Mouse (Mus musculus) megakaryocyte, embryonic 14.5 days (primary cell): ENCODE measurements at regions not wholly inside any gene's neighbourhood (a gene's known extent, or its start where the extent isn't known, plus 50 kb on each side); places are given as distances from the start of the nearest gene placed in this dataset.

Experiments used
- H3K27me3 ChIP-seq: replicated peaks from 2 replicates; pipeline ENCODE3; 2012; ENCODE audit warnings: inconsistent platforms
- H3K36me3 ChIP-seq: replicated peaks from 2 replicates; pipeline ENCODE3; 2012; ENCODE audit warnings: low read length, inconsistent platforms, mixed read lengths
- H3K4me1 ChIP-seq: 2 replicates; pipeline ENCODE4 v1.6.1; 2012; ENCODE audit warnings: inconsistent platforms
- H3K4me3 ChIP-seq: replicated peaks from 2 replicates; pipeline ENCODE3; 2012; ENCODE audit warnings: moderate library complexity, mild to moderate bottlenecking, inconsistent platforms
- H3K9me3 ChIP-seq: 2 replicates; pipeline ENCODE4 v1.6.1; 2012; ENCODE audit warnings: inconsistent platforms
- FLI1 ChIP-seq: IDR thresholded peaks from 2 replicates; pipeline ENCODE4 v1.6.1; 2012; ENCODE audit warnings: low read length, inconsistent platforms, mixed read lengths
- GATA1 ChIP-seq: IDR thresholded peaks from 3 replicates; pipeline ENCODE4 v1.6.1; 2012; ENCODE audit warnings: mixed read lengths, low read length, inconsistent platforms, borderline replicate concordance

DNA sequence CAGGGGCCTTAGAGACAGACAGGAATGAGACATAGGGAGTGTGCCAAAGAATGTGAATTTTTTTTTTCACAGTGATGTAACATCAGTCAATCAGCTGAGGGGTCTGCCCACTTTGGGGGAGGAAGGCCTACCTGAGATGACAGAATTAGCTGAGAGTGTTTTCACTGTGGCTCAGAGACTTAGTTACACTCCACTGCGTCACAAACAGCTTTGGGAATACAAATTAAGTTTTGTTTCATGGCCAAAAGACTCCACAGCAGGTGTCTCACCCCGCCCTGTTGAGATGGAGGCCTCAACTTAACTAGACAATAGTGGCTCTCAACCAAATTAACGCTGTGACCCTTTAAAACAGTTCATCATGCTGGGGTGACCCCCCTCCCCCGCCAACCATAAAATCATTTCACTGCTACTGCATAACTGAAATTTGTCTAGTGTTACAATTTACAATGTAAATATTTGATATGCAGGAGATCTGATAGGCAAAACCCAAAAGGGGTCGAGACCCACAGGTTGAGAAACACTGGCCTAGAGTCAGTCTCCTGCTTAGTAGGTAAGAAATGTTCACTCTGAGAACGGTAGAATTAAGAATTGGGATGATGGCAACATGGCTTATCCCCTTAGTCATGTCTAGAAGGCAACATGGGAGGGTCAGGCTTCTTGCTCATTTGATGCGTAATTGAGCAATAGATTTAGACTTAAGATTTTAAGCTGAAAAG, 184.3 kb downstream of the Katnal1 start:
- Histone ChIP-seq H3K4me3 (no peak overlapping the region), H3K36me3 (no peaks in the 10 kb centered on the region), H3K9me3 (peaks cover 49% of the 10 kb centered on the region), H3K4me1 (no peaks in the 10 kb centered on the region), H3K27me3 (no peaks in the 10 kb centered on the region)
- TF ChIP-seq FLI1 (no peak), GATA1 (no peak)

DNA sequence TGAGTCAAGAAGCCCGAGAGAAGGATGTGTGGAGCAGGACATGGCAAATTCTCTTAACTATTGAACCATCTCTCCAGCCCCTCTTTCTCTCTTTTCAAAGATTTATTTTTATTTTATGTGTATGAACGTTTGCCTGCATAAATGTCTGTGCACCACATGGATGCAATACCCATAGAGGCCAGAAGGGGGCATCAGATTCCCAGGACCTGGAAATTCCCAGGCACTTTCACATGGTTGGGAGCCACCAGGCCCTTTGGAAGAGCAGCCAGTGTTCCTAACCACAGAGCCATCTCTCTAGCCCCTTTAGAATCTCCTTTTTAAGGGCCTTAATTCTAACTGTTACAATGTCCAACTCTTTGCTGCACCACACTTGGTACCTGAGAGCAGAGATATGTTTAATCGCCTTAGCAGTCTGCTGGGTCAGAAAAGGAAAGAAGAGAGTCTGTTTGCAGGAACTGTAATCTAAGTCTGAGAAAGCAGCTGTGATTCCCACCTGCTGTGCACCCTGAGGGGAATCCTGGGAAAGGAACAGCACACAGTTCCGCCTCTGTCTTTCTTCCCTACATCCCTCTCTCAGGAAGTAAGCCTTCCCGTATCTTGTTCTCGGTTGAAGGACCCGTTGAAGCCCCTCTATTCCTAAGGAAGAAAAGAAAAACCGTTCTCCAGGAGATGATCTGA, 186.8 kb downstream of the Katnal1 start:
- Histone ChIP-seq H3K36me3 (no peaks in the 10 kb centered on the region), H3K9me3 (peaks cover 56% of the 10 kb centered on the region), H3K4me3 (no peak overlapping the region), H3K27me3 (no peaks in the 10 kb centered on the region), H3K4me1 (peaks cover 7% of the 10 kb centered on the region)
- TF ChIP-seq FLI1 = no peak
- TF ChIP-seq GATA1 = no peak

DNA sequence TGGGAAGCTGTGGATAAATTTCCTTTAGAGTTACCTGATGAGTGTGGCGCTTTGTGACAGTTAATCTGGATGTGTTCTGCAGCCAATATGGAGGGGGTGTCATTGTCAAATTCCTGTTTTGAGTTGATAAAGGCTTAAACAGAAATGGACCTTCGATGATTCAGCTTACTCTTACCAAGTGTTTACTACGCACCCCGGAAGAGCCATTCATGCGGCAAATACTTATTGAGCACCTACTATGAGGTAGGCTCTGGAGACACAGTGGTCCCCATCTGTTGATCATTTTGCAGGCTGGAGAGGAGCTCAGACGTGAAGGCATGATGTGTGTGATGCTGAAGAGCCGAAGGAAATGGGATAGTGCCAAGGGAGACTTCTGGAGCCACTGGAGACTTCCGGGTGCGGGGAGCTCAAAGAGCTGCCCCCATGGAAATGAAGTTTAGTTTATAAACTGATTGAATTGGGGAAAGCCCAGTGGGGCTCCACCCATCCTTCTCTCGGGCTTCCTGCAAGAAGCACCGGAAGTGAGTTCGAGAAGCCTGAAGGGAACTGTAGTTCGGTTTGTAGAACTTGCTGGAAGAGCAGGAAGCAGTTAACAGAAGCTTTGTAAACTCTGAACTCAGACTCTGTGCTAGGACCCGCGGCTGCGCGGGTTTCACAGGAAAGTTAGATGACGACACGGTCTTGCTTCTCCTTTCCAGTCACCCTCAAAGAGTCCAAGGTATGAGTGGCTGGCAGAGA, 187.7 kb downstream of the Katnal1 start:
- Histone ChIP-seq H3K9me3 (peaks cover 53% of the 10 kb centered on the region), H3K36me3 (no peaks in the 10 kb centered on the region), H3K4me1 (peaks cover 7% of the 10 kb centered on the region), H3K27me3 (no peaks in the 10 kb centered on the region), H3K4me3 (no peak overlapping the region)
- no peak for TF ChIP-seq GATA1
- TF ChIP-seq FLI1 = no peak

DNA sequence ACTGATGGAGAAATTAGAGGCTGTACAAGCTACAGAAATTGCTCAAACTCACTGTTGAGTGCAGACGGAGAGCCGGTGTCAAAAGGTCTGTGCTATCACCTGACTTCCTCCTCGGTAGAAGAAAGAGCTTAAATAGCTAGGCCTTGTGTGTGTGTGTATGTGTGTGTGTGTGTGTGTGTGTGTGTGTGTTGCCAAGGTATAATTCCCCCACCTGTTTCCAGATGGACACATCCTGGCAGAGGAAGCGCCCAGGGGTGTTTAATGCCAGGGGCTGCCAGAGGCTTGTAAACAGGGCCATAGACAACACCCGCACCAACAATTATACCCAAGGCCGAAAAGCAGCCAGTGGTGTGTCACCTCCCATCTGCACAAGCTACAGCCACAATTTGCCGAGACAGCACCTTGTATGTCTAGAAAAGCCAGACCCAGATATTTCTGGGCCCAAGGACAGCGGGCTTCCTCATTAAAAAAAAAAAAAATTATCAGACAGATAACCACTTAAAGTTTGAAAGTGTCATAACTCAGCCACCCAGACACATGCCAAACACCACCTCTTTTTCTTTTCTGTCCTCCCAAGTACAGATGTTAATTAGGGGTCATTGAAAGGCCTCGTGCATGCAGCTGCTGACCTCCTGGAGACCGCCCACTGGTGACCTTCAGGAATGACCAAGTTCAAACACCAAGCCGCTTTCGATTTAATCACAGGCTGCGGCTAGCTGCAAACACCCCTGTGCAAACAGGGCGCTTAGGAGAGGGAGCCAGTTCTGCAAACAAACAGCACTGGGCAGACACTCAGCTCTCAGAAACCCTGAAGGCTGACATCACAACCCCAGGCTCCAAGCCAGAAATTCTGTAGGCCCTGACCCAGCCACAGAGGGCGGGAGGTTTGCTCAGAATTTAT, 188.0 kb upstream of the Ubl3 start:
- peaks cover 54% of the 10 kb centered on the region for H3K9me3 ChIP-seq
- H3K4me1 ChIP-seq = peaks cover 7% of the 10 kb centered on the region
- H3K4me3 ChIP-seq = no peak overlapping the region
- no peaks in the 10 kb centered on the region for H3K36me3 ChIP-seq
- TF ChIP-seq GATA1 (no peak), FLI1 (no peak)
- H3K27me3 ChIP-seq = no peaks in the 10 kb centered on the region

DNA sequence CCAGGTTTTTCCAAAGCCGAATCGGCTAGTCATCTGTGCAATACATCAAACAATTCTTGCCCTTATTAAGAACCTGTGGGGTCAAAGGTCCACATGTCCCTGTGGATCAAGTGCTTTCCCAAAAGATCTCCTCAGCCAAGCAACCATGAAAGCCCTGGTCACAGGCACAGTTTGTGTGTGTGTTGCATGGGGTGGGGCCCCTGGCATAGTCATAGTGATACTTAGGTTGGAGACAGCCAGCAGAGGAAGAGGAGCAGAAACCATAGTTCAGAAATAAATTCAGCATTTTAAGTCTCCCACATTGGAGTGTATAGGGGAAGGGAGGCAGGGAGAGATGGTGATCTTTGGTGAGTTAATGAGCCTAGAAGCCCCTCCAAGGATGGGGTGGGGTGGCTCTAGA, 187.1 kb upstream of the Ubl3 start:
- Histone ChIP-seq H3K4me3 (no peak overlapping the region), H3K36me3 (no peaks in the 10 kb centered on the region), H3K9me3 (peaks cover 44% of the 10 kb centered on the region), H3K4me1 (peaks cover 7% of the 10 kb centered on the region), H3K27me3 (no peaks in the 10 kb centered on the region)
- TF ChIP-seq FLI1 = no peak
- no peak for TF ChIP-seq GATA1

DNA sequence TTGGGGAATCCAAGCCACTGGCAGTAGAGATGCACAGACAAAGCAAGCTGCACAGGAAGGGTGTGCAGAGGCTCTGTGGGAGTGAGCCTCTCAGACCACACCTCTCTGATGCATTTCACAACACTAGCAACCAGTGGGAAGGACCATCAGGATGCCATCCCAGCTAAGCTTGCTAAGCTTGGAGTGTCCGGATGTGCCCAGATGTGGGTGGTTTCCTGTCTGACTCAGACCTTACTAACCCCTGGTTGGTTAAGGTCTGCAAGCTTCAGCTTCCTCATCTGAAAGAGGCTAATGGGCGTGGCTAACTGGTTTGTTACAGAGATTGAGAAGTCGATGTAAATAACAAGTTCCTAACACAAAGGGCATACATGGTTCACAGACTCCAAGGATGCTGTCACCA, 186.6 kb upstream of the Ubl3 start:
- Histone ChIP-seq H3K4me3 (peak overlapping the region; percentile 3), H3K27me3 (no peaks in the 10 kb centered on the region), H3K9me3 (peaks cover 39% of the 10 kb centered on the region), H3K36me3 (no peaks in the 10 kb centered on the region), H3K4me1 (peaks cover 7% of the 10 kb centered on the region)
- TF ChIP-seq FLI1 = no peak
- TF ChIP-seq GATA1 = no peak

DNA sequence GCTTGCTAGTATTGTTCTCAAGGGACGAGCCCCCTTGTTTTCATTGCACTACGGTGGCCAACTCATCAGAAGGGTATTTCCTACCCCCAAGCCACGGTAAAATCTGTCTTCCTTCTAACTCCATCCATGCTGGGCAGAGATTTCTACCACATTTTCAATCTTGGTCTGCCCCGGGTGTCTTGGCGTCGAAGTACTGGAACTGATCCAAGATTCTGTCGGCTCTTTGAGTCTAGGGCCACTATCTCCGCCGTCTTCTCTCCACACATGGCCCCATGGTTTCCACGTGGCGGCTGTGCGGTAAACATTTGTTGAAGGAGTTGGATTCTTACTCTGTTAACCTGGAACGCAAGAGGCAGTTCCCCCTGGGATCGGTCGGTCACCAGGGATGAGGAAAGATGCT, 177.0 kb upstream of the Ubl3 start:
- Histone ChIP-seq H3K4me1 (no peaks in the 10 kb centered on the region), H3K27me3 (no peaks in the 10 kb centered on the region), H3K9me3 (peaks cover 19% of the 10 kb centered on the region), H3K4me3 (no peak overlapping the region), H3K36me3 (no peaks in the 10 kb centered on the region)
- no peak for TF ChIP-seq FLI1
- no peak for TF ChIP-seq GATA1

DNA sequence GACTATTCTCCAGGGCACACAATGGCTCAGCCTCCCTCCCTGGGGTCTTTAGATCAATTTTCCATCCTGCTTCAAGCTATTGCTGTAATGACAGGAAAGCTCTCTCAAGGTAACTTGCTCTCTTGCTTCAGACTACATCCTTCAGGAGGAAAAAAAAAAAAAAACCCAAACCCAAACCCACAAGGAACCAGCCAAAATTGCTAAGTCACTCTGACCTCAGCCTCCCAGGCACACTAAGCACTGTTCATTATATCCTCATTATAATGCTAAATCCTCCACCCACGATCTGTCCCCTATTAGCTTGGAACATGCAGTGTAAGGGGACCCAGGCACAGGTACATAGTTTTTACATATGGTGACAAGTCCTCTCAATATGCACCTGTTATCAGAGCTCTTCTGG, 175.9 kb upstream of the Ubl3 start:
- no peak overlapping the region for H3K4me3 ChIP-seq
- H3K9me3 ChIP-seq = peaks cover 26% of the 10 kb centered on the region
- no peaks in the 10 kb centered on the region for H3K4me1 ChIP-seq
- H3K27me3 ChIP-seq = no peaks in the 10 kb centered on the region
- no peak for TF ChIP-seq GATA1
- TF ChIP-seq FLI1 = no peak
- no peaks in the 10 kb centered on the region for H3K36me3 ChIP-seq

DNA sequence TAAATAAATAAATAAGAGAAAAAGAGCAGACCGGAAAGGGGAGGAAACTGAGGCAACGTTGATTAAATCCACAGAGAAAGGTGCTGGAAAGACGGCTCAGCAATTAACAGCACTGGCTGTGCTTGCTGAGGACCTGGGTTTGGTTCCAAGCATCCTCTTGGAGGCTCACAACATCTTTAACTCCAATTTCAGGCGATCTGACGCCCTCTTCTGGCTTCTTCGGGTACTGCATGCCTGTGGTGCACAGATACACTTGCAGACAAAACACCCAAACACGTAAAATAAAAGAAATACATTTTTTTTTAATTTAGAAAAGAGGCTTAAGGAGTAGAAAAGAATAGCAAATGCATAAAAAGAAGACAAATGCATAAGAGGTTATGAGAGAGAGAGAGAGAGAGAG, 173.9 kb upstream of the Ubl3 start:
- TF ChIP-seq GATA1 (no peak), FLI1 (no peak)

More for the DNA sequence above, 173.9 kb upstream of the Ubl3 start:
- no peaks in the 10 kb centered on the region for H3K4me1 ChIP-seq
- H3K9me3 ChIP-seq = peaks cover 33% of the 10 kb centered on the region
- H3K36me3 ChIP-seq = no peaks in the 10 kb centered on the region
- no peak overlapping the region for H3K4me3 ChIP-seq
- no peaks in the 10 kb centered on the region for H3K27me3 ChIP-seq
